In the genomic region with DNA sequence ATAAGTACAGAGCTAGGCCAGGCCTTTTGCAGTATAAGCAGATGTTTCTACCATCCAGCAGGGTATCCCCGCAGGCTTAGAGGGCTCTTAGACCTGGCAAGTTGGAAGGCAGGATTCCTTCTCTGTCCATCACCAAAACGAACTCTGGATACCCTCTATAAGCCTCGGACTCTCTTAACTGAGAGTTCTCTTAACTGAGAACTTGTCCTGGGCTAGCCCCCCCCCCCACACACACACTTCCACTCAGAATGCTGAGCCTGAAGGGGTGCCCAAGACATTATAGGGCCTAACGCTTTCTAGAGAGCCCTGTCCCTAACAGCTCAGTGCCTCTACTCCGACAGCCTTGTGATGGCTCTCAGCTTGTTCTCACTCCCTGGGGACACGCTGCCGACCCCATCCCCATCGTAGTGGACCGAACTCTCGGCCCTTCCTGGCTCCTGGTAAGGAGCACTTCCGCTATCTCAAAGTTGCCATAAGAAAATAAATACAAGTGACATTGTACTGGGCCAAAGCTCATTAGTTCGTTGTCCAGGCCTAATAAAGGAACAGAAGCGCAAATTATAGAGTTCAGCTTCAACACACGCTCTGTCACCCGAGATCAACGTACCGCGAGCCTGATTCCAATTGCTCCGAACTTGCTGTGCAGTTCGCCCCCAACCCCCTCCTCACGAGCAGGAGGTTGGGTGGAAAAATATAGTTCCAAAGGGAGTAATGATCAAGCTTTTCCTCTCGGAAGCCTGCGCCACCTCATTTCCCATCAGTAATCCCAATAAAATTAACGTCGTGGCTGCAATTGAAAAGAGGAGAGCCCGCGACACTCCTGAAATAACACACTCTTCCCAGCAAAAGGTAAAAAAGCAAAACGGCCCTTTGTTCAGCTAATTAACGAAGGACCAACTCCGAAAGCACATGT, we compare ENCODE assay signal across 11 mouse cellular contexts. TPM values are rescaled to one million over a fixed set of nuclear protein-coding genes. Genes with fewer than 3 reads are reported as not detected.
DNase-seq lines count a peak whose midpoint lies in the region; ATAC-seq and TF ChIP-seq lines count a peak whose summit lies in the region.
"Had no signal": no experiment of that assay in that cellular context is flagged by ENCODE, and none has a peak within 500 bp of the region (broad histone marks: within the 10 kb centered on the region; RNA-seq: fewer than 3 reads in every experiment).

No protein-coding gene starts in this region.

- H3K4me1 ChIP-seq in liver, adult 2 months (ENCODE audit: control insufficient read depth, insufficient read depth, low read length), result peaks cover 5% of the 10 kb centered on the region
- H3K4me1 ChIP-seq in forebrain, postnatal 0 days (ENCODE audit: insufficient read depth), result 0 out of 2 replicates have a peak, but pooled peaks cover 5% of the 10 kb centered on the region
- H3K4me1 ChIP-seq in limb, embryonic 12.5 days (replicated peaks), result peaks cover 75% of the 10 kb centered on the region

- H3K9me3 ChIP-seq in forebrain, postnatal 0 days (ENCODE audit: low read length), result no peaks in the 10 kb centered on the region
- H3K9me3 ChIP-seq in limb, embryonic 12.5 days, result no peaks in the 10 kb centered on the region

- H3K36me3 ChIP-seq in liver, adult 2 months (ENCODE audit: control insufficient read depth, insufficient read depth, low read length), result peaks cover 10% of the 10 kb centered on the region
- no peaks in the 10 kb centered on the region for H3K36me3 ChIP-seq in forebrain, postnatal 0 days (ENCODE audit: insufficient read depth)
- no peaks in the 10 kb centered on the region for H3K36me3 ChIP-seq in limb, embryonic 12.5 days
- H3K36me3 ChIP-seq: G1E had no signal

- peak overlapping the region; percentile 61 for H3K4me2 ChIP-seq in forebrain, postnatal 0 days (ENCODE audit: low read depth)
- peak overlapping the region; percentile 76 for H3K4me2 ChIP-seq in limb, embryonic 12.5 days

- no peak for TF ChIP-seq CTCF in liver, adult 2 months (IDR thresholded peaks at IDR 0.05; ENCODE audit: low read depth, low read length)
- TF ChIP-seq CTCF in forebrain, postnatal 0 days (IDR thresholded peaks at IDR 0.05; ENCODE audit: low read depth), result no peak

- H3K27ac ChIP-seq in liver, adult 2 months (replicated peaks; ENCODE audit: insufficient read depth, low read depth, low read length), result peak overlapping the region; percentile 25
- H3K27ac ChIP-seq in forebrain, postnatal 0 days (ENCODE audit: low read depth, low read length), result peak overlapping the region; percentile 81
- H3K27ac ChIP-seq in limb, embryonic 12.5 days, result peak overlapping the region; percentile 99; the same call in 1 of the 2 replicates
- H3K27ac ChIP-seq: left cerebral cortex, adult 2 months had no signal

- H3K9ac ChIP-seq in liver, adult 2 months (ENCODE audit: low read depth, low read length), result peak overlapping the region; percentile 9
- peak overlapping the region; percentile 29 for H3K9ac ChIP-seq in forebrain, postnatal 0 days
- peak overlapping the region; percentile 37; the same call in 1 of the 2 replicates for H3K9ac ChIP-seq in limb, embryonic 12.5 days (replicated peaks)

- no peak for ATAC-seq in forebrain, postnatal 0 days
- no peak for ATAC-seq in limb, embryonic 12.5 days (ENCODE audit: insufficient number of reproducible peaks, insufficient read depth, low FRiP score, low TSS enrichment, low read depth)
- ATAC-seq in erythroid progenitor cell, adult 5-6 weeks (replicated peaks; ENCODE audit: low FRiP score, poor library complexity, severe bottlenecking), result no peak

- H3K4me3 ChIP-seq in liver, adult 2 months (ENCODE audit: insufficient read depth, low read depth, low read length), result no peak overlapping the region
- no peak overlapping the region for H3K4me3 ChIP-seq in forebrain, postnatal 0 days (ENCODE audit: low read depth, low read length)
- peak overlapping the region; percentile 5; the same call in 1 of the 2 replicates for H3K4me3 ChIP-seq in limb, embryonic 12.5 days (replicated peaks)
- H3K4me3 ChIP-seq: left cerebral cortex, adult 2 months had no signal

- H3K27me3 ChIP-seq in liver, adult 2 months (ENCODE audit: control insufficient read depth, insufficient read depth, low read length), result no peaks in the 10 kb centered on the region
- H3K27me3 ChIP-seq in forebrain, postnatal 0 days (ENCODE audit: insufficient read depth, low read length), result peaks cover 56% of the 10 kb centered on the region
- H3K27me3 ChIP-seq in limb, embryonic 12.5 days, result peaks cover 57% of the 10 kb centered on the region

- H3K79me2 ChIP-seq in liver, adult 2 months (ENCODE audit: control insufficient read depth, insufficient read depth, low read length), result no peaks in the 10 kb centered on the region

- no peak for TF ChIP-seq POLR2A in liver, adult 2 months (IDR thresholded peaks at IDR 0.05; ENCODE audit: extremely low read depth, insufficient read depth, low read length)

- WGBS in liver, adult 2 months, result 74% methylated on average over 30 of the region's 30 CpGs
- WGBS in forebrain, postnatal 0 days, result 11% methylated on average over 30 of the region's 30 CpGs
- WGBS in limb, embryonic 12.5 days, result 8% methylated on average over 30 of the region's 30 CpGs

- DNase-seq in liver, adult 2 months (ENCODE audit: extremely low read depth, low read depth, low spot score), result no peak
- DNase-seq in liver, result no peak
- DNase-seq in forebrain, postnatal 0 days, result no peak
- peak; percentile 75 for DNase-seq in retina, postnatal 1 day
- DNase-seq in adipocyte (ENCODE audit: low spot score), result no peak
- no peak for DNase-seq in cerebellum, postnatal 10 days

RNA-seq across cellular contexts. Expression of gene Nr2f2, which starts 18.2 kb away (rescaled TPM):
- total RNA-seq in liver, adult 2 months (2014; rRNA removed), result 14.5 and 16.1 TPM in 2 replicates
- 64.2 and 84.0 TPM in 2 replicates for polyA plus RNA-seq in liver, adult 2 months (2012; rRNA removed)
- total RNA-seq in forebrain, postnatal 0 days (2014; rRNA removed), result 23.7 and 49.9 TPM in 2 replicates
- 46.4 and 92.8 TPM in 2 replicates for polyA plus RNA-seq in forebrain, postnatal 0 days (2015; fragmentation: Nextera tagmentation; extraction: Ambion mirVana)
- 71.8 and 76.9 TPM in 2 replicates for polyA plus RNA-seq in limb, embryonic 12.5 days (2016; fragmentation: Nextera tagmentation; extraction: Ambion mirVana)
- total RNA-seq in erythroid progenitor cell, adult 5-6 weeks (2015; ENCODE audit: low replicate concordance), result not detected in 2 replicates
- total RNA-seq in erythroid progenitor cell, adult 5-6 weeks (2017; ENCODE audit: low replicate concordance), result not detected in 2 replicates
- total RNA-seq: common myeloid progenitor, adult 5-6 weeks had no signal
- polyA plus RNA-seq: G1E had no signal

Comparison
In these comparisons a context has a peak if more than half of its experiments do, and no peak if none do; other contexts are left out.
1. H3K27ac ChIP-seq: peak in every context shown above with its lines; median percentile 99 in limb, embryonic 12.5 days; 81 in forebrain, postnatal 0 days; 25 in liver, adult 2 months.
2. RNA of gene Nr2f2, which starts 18.2 kb away (total RNA-seq): 23.7 to 49.9 TPM in forebrain, postnatal 0 days and 14.5 to 16.1 TPM in liver, adult 2 months; not detected in erythroid progenitor cell, adult 5-6 weeks; every median in the first group is over 10 times any median in the second.
3. Peak in every context shown above with its lines, with median percentiles within 50 percentile points of each other: H3K9ac ChIP-seq.